Mouse (Mus musculus) lung, postnatal 36 days (tissue): Measurements from ENCODE around the gene Olfr183.
"Not testable (repeated sequence)": the region's sequence is repeated elsewhere in the genome, so short reads cannot be mapped to it uniquely, and the experiment has no call there.

Experiments used
- DNase-seq: peaks from one replicate; pipeline ENCODE4 v3.0.0; 2022; ENCODE audit warnings: mixed read lengths

The Olfr183 gene

DNA sequence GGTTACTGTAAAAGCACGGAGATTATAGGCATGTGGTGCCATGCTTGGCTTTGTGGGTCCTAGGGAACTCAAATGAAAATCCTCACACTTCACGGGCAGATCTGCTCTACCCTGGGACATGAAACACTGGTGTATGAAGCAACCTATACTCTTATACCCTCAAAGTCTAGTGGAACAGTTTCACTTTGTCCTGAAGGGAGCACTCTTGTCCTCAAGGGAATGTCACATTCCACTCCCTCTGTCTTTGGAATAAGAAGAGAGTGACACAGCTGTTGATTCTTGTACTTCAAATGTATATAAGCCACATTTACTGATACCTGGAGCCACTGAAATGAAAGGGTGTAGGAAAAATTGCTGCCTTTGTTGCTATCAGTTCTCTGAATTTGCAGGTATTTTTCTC is at the start of gene Olfr183:
TSS of gene Olfr183 (plus strand) at position 301 of the 400 bp plus-strand sequence.
- DNase-seq: no peak

- no peak for DNase-seq
Observed at GRCm38 (mm10) chr16:59007146-59007545, 12.0 kb downstream of the Olfr183 start.

DNA sequence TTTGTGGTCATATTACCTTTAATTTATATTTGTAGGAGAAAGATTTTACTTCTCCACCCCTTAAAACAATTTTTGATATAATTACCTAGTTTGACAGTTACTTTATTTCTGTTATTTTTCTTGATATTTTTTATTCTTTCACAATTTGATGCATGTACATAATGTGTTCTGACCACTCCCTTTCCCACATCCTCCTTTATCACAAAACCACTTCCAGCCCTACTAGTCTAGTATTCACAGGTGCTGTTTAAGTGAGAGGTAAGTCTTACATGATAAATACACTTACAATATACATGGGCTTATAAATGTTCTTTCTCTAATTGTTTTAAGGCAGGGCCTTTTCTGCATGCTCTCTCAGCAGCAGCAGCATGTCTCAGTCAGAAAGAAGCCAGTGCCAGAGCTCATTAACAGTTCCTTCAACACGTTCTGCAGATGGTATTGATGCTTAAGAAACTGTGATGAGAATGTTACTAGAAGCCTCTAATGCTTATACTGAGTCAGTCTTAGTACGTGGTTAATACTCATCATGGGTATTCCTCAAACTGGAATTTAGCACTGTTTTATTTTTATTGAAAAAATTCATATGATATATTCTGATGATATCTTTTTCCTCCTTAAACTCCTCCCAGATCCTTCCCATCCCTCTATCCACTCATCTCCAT is 18.3 kb downstream of the Olfr183 start:
- DNase-seq: no peak

- DNase-seq: no peak
Observed at GRCm38 (mm10) chr16:59030191-59030590, 35.0 kb downstream of the Olfr183 start, which contains the start of gene Olfr186. TSS of gene Olfr186 (minus strand) at chr16:59030291.

DNA sequence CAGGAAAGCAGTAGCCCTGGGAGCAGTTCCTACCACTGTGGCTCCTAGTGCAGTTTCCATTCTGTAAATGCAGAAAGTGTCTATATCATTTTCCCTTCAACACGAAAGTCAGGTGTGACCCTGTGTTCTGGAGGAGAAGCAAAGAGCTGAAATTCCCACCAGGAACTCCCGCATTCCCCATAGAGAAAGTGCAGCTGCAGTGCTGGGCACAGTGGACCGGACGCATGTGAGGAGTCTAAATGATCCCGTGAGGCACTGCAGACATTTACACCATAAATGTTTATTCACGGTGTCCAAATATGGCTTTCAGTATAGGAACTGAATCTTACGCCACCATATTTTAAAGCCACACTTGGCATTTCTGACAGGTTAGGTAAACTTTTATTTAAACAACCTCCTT is 44.6 kb downstream of the Olfr183 start, which contains the start of gene Olfr187:
TSS of gene Olfr187 (minus strand) at position 58 of the 400 bp plus-strand sequence.
- no peak for DNase-seq

- no peak for DNase-seq
Observed at GRCm38 (mm10) chr16:59045835-59046234, 50.7 kb downstream of the Olfr183 start.

DNA sequence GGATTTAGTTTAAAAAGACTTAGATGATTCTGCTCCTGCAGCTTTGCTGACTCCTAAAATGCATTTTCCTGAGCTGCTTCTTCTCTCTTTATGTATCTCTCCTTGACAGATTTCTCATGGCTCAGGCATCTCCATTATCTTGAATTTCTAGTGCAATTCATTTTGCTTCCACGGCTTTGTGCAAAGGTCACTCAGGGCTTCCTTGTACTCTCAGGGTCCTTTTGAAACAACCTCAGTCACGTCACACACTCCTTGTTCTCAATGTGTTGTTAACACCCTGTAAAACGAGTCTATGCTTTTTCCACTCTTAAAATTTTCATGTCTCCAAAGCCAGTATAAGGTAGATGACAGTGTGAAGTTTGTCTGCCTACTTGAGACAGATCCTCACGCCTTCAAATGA is 52.4 kb downstream of the Olfr183 start:
- DNase-seq: no peak

DNA sequence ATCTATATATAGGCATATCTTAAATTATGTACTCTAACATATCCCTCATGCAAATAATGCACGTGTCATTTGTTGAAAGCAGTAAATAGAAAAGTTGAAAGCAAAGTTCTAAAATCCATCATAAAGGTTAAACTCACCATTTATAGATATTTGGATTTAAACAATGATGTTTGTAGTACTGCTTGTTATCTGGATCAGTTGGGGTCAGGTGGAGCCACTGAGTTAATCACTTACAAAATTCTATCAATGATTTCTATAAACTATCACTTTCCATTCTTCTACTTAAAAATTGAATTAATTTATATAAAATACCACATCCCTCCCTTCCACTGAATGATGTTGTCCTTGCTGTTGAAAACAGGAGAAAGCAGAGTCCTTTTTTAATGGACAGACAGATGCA is 53.7 kb downstream of the Olfr183 start:
- no peak for DNase-seq

DNA sequence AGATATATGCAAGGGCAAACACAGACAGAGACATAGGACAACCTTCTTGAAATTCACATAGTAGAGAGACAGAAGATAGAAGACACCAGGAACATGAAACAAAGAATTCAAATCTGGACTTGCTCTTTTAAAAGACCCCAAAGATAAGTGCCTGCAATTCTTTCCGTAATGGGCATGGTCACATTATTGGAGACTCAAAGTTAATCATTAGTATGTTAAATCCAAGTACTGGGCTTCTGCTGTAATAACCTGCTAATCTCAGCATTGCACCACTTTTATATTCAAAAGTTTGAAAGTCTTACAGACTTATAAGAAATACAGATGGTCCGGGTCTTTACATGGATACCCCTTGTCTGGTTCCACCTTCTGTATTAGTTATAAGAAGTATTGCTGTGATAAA is 54.1 kb downstream of the Olfr183 start:
- not testable (repeated sequence) for DNase-seq
